Mouse (Mus musculus) neural tube, embryonic 13.5 days (tissue): ENCODE data around the gene Lsm7. TPM values are rescaled to one million over a fixed set of nuclear protein-coding genes. Genes with fewer than 3 reads are reported as not detected.

Source experiments
- ATAC-seq: fragments of 200-750 bp; cut with Nextera tagmentation; 2 replicates; pipeline ENCODE4 v1.8.0; 2017; ENCODE audit warnings: low read depth, mild to moderate bottlenecking, moderate TSS enrichment, moderate library complexity
- H3K27ac ChIP-seq: fragments of 300-500 bp; sonication (generic); replicated peaks from 2 replicates; pipeline ENCODE4 v1.5.1; 2015; ENCODE audit warnings: moderate library complexity, mild to moderate bottlenecking, inconsistent platforms
- H3K27me3 ChIP-seq: fragments of 300-500 bp; sonication (generic); 2 replicates; pipeline ENCODE4 v1.6.1; 2015; ENCODE audit warnings: mild to moderate bottlenecking, inconsistent platforms
- H3K36me3 ChIP-seq: fragments of 300-500 bp; sonication (generic); 2 replicates; pipeline ENCODE4 v1.6.1; 2015; ENCODE audit warnings: mild to moderate bottlenecking, inconsistent platforms
- H3K4me1 ChIP-seq: fragments of 300-500 bp; sonication (generic); replicated peaks from 2 replicates; pipeline ENCODE4 v1.6.1; 2015; ENCODE audit warnings: inconsistent platforms
- H3K4me2 ChIP-seq: fragments of 300-500 bp; sonication (generic); 2 replicates; pipeline ENCODE4 v1.6.1; 2015; ENCODE audit warnings: inconsistent platforms, mild to moderate bottlenecking, moderate library complexity
- H3K4me3 ChIP-seq: fragments of 300-500 bp; sonication (generic); 2 replicates; pipeline ENCODE4 v1.5.1; 2015; ENCODE audit warnings: mild to moderate bottlenecking, inconsistent platforms
- H3K9ac ChIP-seq: fragments of 300-500 bp; sonication (generic); 2 replicates; pipeline ENCODE4 v1.6.1; 2015; ENCODE audit warnings: moderate library complexity, mild to moderate bottlenecking, inconsistent platforms
- H3K9me3 ChIP-seq: fragments of 300-500 bp; sonication (generic); 2 replicates; pipeline ENCODE4 v1.6.1; 2016; ENCODE audit warnings: inconsistent platforms
- WGBS: fragments of 180-500 bp; shearing (Covaris S2); methylation state at CpG from one replicate; pipeline ENCODE4 v1.1.7; 2015; 5-methylcytosine and 5-hydroxymethylcytosine counted together
- microRNA counts: library from miRNA; unstranded; fragments of <30 nt; microRNA quantifications from one replicate; lab custom pipeline; 2016
- microRNA-seq: library from miRNA; unstranded; fragments of <30 nt; microRNA quantifications from one replicate; pipeline ENCODE4, GENCODE M21; 2016
- polyA plus RNA-seq: library from polyadenylated mRNA; unstranded; fragments of >200 nt; fragmentation: Nextera tagmentation; extraction: Ambion mirVana; gene quantifications from 2 replicates; pipeline ENCODE4 v1.2.1, GENCODE M21; 2015

The Lsm7 gene
- polyA plus RNA-seq, 1 experiment from 2014 or later: 218 TPM

GRCm38 (mm10) chr10:80807057-80807627 is 47.9 kb downstream of the Lsm7 start:
- Histone ChIP-seq H3K27me3 (peaks cover 48% of the 10 kb centered on the region), H3K36me3 (peaks cover 35% of the 10 kb centered on the region), H3K27ac (peak overlapping the region; percentile 86), H3K9ac (peak overlapping the region; percentile 79), H3K4me1 (peaks cover 42% of the 10 kb centered on the region), H3K4me2 (peak overlapping the region; percentile 75), H3K9me3 (no peaks in the 10 kb centered on the region), H3K4me3 (peak overlapping the region; percentile 44)
- ATAC-seq: peak; percentile 85
- under 1% methylated on average over 54 of the region's 58 CpGs for WGBS

- Histone ChIP-seq H3K27ac (peak overlapping the region; percentile 86), H3K9ac (peak overlapping the region; percentile 79), H3K36me3 (peaks cover 41% of the 10 kb centered on the region), H3K4me2 (peak overlapping the region; percentile 75), H3K27me3 (peaks cover 43% of the 10 kb centered on the region), H3K4me1 (peaks cover 42% of the 10 kb centered on the region), H3K9me3 (no peaks in the 10 kb centered on the region), H3K4me3 (peak overlapping the region; percentile 44)
- 39% methylated on average over 34 of the region's 34 CpGs for WGBS
- peak; percentile 20 for ATAC-seq
These were observed 48.5 kb downstream of the Lsm7 start for GRCm38 (mm10) chr10:80806341-80807056.

GRCm38 (mm10) chr10:80805925-80806324 is 49.1 kb downstream of the Lsm7 start:
- H3K27me3 ChIP-seq: peaks cover 39% of the 10 kb centered on the region

GRCm38 (mm10) chr10:80805322-80805721 is 49.7 kb downstream of the Lsm7 start:
- Histone ChIP-seq H3K4me3 (no peak overlapping the region), H3K9ac (no peak overlapping the region), H3K4me1 (peaks cover 50% of the 10 kb centered on the region), H3K27me3 (peaks cover 33% of the 10 kb centered on the region), H3K4me2 (no peak overlapping the region), H3K9me3 (no peaks in the 10 kb centered on the region), H3K36me3 (peaks cover 49% of the 10 kb centered on the region), H3K27ac (no peak overlapping the region)
- 78% methylated on average over 5 of the region's 5 CpGs for whole genome bisulfite sequencing
- no peak for ATAC-seq

More at GRCm38 (mm10) chr10:80805925-80806324, 49.1 kb downstream of the Lsm7 start:
- H3K27ac ChIP-seq: no peak overlapping the region
- H3K4me1 ChIP-seq: peaks cover 45% of the 10 kb centered on the region
- ATAC-seq: peak; percentile 23; the same call in 1 of the 2 replicates
- WGBS: 16% methylated on average over 3 of the region's 3 CpGs
- H3K4me3 ChIP-seq: no peak overlapping the region
- 0 out of 2 replicates have a peak overlapping the region, but pooled peaks have one; percentile 79 for H3K9ac ChIP-seq
- H3K9me3 ChIP-seq: no peaks in the 10 kb centered on the region
- H3K36me3 ChIP-seq: peaks cover 47% of the 10 kb centered on the region
- peak overlapping the region; percentile 75 for H3K4me2 ChIP-seq

- Histone ChIP-seq H3K27me3 (peaks cover 29% of the 10 kb centered on the region), H3K9me3 (no peaks in the 10 kb centered on the region), H3K9ac (0 out of 2 replicates have a peak within 1 kb of the TSS, but pooled peaks have one; percentile 79), H3K4me2 (peak within 1 kb of the TSS; percentile 75; the same call in 1 of the 2 replicates), H3K27ac (no peak within 1 kb of the TSS), H3K4me3 (no peak within 1 kb of the TSS), H3K36me3 (peaks cover 53% of the 10 kb centered on the region), H3K4me1 (peaks cover 50% of the 10 kb centered on the region)
- 70% methylated on average over 6 of the region's 6 CpGs for WGBS
- ATAC-seq: no peak
These were observed 50.1 kb downstream of the Lsm7 start, which contains the start of gene Amh for GRCm38 (mm10) chr10:80804916-80805315. Gene Amh, plus strand, starts transcription at chr10:80805243.

GRCm38 (mm10) chr10:80804340-80804739 is 50.7 kb downstream of the Lsm7 start:
- Histone ChIP-seq H3K4me2 (no peak overlapping the region), H3K4me1 (peaks cover 55% of the 10 kb centered on the region), H3K27me3 (peaks cover 23% of the 10 kb centered on the region), H3K4me3 (no peak overlapping the region), H3K9ac (no peak overlapping the region), H3K27ac (no peak overlapping the region), H3K36me3 (peaks cover 53% of the 10 kb centered on the region), H3K9me3 (no peaks in the 10 kb centered on the region)
- WGBS: 95% methylated on average over 2 of the region's 2 CpGs
- ATAC-seq: no peak

GRCm38 (mm10) chr10:80802996-80803395 is 52.0 kb downstream of the Lsm7 start:
- peaks cover 53% of the 10 kb centered on the region for H3K36me3 ChIP-seq
- peaks cover 10% of the 10 kb centered on the region; the same call in 1 of the 2 replicates for H3K27me3 ChIP-seq
- no peak overlapping the region for H3K4me2 ChIP-seq
- H3K4me1 ChIP-seq: peaks cover 43% of the 10 kb centered on the region
- H3K4me3 ChIP-seq: no peak overlapping the region
- H3K27ac ChIP-seq: no peak overlapping the region
- no peaks in the 10 kb centered on the region for H3K9me3 ChIP-seq
- H3K9ac ChIP-seq: no peak overlapping the region
- no peak for ATAC-seq
- WGBS: 92% methylated on average over 3 of the region's 3 CpGs

MicroRNA genes within 50 kb of the gene (microRNA counts, 519-probe panel; counts per million panel counts)
- microRNA mmu-miR-1982 (lab: Ali Mortazavi, UCI): not detected

Small RNA genes within 50 kb of the gene (microRNA-seq; reads per million reads assigned to microRNA genes)
- 2.5 reads per million, percentile 10 among the genes with 10 or more reads in this experiment for gene Mir1982

Other genes starting within 250 kb of the Lsm7 start
- gene Gm49322, start 249.2 kb downstream of the Lsm7 start, polyA plus RNA-seq: 2.8 and 3.7 TPM in 2 replicates
- 98.0 and 110 TPM in 2 replicates for gene Csnk1g2, start 232.4 kb downstream of the Lsm7 start, polyA plus RNA-seq
- gene Btbd2, start 198.1 kb downstream of the Lsm7 start, polyA plus RNA-seq: 93.9 and 100.0 TPM in 2 replicates
- gene Mknk2, start 177.1 kb downstream of the Lsm7 start, polyA plus RNA-seq: 61.4 and 63.4 TPM in 2 replicates
- gene Mob3a, start 153.2 kb downstream of the Lsm7 start, polyA plus RNA-seq: 46.4 and 55.1 TPM in 2 replicates
- gene Izumo4, start 153.0 kb downstream of the Lsm7 start, polyA plus RNA-seq: 37.2 and 39.1 TPM in 2 replicates
- gene Ap3d1, start 112.9 kb downstream of the Lsm7 start, polyA plus RNA-seq: 106 and 114 TPM in 2 replicates
- 16.4 and 19.5 TPM in 2 replicates for gene Dot1l, start 100.0 kb downstream of the Lsm7 start, polyA plus RNA-seq
- 67.5 and 71.0 TPM in 2 replicates for gene Sf3a2, start 57.0 kb downstream of the Lsm7 start, polyA plus RNA-seq
- gene Plekhj1, start 56.6 kb downstream of the Lsm7 start, polyA plus RNA-seq: 128 and 137 TPM in 2 replicates
- 0.11 TPM in 1 of 2 replicates, not detected in the other for gene Amh, start 50.0 kb downstream of the Lsm7 start, polyA plus RNA-seq
- 0.76 and 1.1 TPM in 2 replicates for gene Jsrp1, start 41.7 kb downstream of the Lsm7 start, polyA plus RNA-seq
- 1,173 and 1,183 TPM in 2 replicates for gene Oaz1, start 28.6 kb downstream of the Lsm7 start, polyA plus RNA-seq
- gene Lingo3, start 11.2 kb downstream of the Lsm7 start, polyA plus RNA-seq: 2.3 and 3.2 TPM in 2 replicates
- 62.0 and 66.2 TPM in 2 replicates for gene Sppl2b, start 66 bp upstream of the Lsm7 start, polyA plus RNA-seq
- gene Tmprss9, start 16.6 kb upstream of the Lsm7 start, polyA plus RNA-seq: 0.08 and 0.31 TPM in 2 replicates
- 328 and 331 TPM in 2 replicates for gene Timm13, start 45.8 kb upstream of the Lsm7 start, polyA plus RNA-seq
- gene Lmnb2, start 63.0 kb upstream of the Lsm7 start, polyA plus RNA-seq: 38.3 and 41.6 TPM in 2 replicates
- gene Gadd45b, start 74.9 kb upstream of the Lsm7 start, polyA plus RNA-seq: 8.8 and 9.0 TPM in 2 replicates
- gene Gng7, start 159.7 kb upstream of the Lsm7 start, polyA plus RNA-seq: 16.2 and 17.4 TPM in 2 replicates
- 38.1 and 38.7 TPM in 2 replicates for gene Diras1, start 170.5 kb upstream of the Lsm7 start, polyA plus RNA-seq
- gene Slc39a3, start 182.2 kb upstream of the Lsm7 start, polyA plus RNA-seq: 40.9 and 44.2 TPM in 2 replicates
- gene Sgta, start 205.0 kb upstream of the Lsm7 start, polyA plus RNA-seq: 283 and 286 TPM in 2 replicates
- 47.4 and 48.4 TPM in 2 replicates for gene Thop1, start 214.8 kb upstream of the Lsm7 start, polyA plus RNA-seq
- 0.27 and 0.90 TPM in 2 replicates for gene Creb3l3, start 243.7 kb upstream of the Lsm7 start, polyA plus RNA-seq